Mouse (Mus musculus): ENCODE measurements around the gene Erbin. TPM values are rescaled to one million over a fixed set of nuclear protein-coding genes. Genes with fewer than 3 reads are reported as not detected.

Erbin gene
- polyA plus RNA-seq, 1 experiment from 2014 or later: 11.7 TPM

DNA sequence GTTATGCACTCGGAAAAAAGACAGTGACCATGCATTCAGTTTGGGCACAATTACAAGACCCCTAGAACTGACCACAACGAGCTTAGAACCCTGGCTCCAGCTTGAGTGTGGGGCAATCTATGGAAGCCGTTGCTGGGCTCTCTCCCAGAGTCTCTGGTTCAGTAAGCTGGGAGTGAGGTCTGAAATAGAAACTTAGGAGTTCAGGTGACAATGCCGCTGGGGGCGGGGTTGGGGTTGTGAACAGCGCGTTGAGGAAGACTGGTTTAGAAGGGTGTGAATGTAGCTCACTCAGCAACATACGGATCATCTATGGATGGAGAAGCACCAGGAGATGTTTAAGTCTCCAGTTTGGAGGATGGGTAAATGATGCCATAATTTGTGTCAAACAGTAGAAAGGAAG, 143.2 kb downstream of the Erbin start:
- H3K27ac ChIP-seq (replicated peaks): no peak overlapping the region
- WGBS: 71% methylated on average over 8 of the region's 8 CpGs
- H3K4me1 ChIP-seq: peaks cover 20% of the 10 kb centered on the region
- DNase-seq (ENCODE audit: low spot score): no peak
- no peak overlapping the region for H3K4me3 ChIP-seq
- no peaks in the 10 kb centered on the region for H3K27me3 ChIP-seq (ENCODE audit: low read depth, poor library complexity, severe bottlenecking)
- no peaks in the 10 kb centered on the region for H3K9me3 ChIP-seq (replicated peaks)
- no peaks in the 10 kb centered on the region for H3K36me3 ChIP-seq

DNA sequence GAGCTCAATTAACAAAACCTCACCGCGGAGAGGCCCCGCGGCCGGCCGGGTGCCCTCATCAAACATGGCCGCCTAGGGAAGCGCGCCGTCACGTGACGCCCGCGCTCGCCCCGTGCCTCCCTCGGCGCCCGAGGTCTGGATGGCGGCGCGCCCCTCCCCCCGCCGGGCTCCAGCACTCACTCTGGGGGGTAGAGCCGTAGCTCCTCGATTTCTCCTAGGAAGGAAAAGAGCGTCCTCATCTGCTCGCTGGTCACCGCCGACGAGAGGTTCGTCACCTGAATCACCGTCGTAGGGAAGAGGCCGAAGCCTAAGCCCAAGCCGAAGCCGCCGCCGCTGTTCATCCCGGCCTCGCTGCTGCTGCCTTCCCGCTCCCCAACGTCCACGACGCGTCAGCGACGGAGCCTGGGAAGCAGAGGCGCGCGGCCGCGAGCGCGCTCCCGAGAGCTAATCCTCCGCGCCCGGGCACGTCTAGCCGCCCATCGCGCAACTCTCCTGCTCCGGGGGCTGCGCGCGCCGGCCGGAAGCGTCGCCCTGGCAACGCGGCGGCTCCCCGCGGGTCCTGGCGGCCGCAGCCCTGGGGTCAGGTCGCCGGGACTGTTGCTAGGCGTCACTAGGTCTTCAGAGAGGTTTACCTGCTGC, 146.1 kb downstream of the Erbin start, which contains the start of gene Srek1:
Gene Srek1, minus strand, starts transcription at position 490 of the 639 bp plus-strand sequence.
- Histone ChIP-seq H3K36me3 (peaks cover 18% of the 10 kb centered on the region), H3K4me1 (peaks cover 31% of the 10 kb centered on the region), H3K27me3 (ENCODE audit: low read depth, poor library complexity, severe bottlenecking) (no peaks in the 10 kb centered on the region), H3K9me3 (replicated peaks) (no peaks in the 10 kb centered on the region), H3K4me3 (peak within 1 kb of the TSS; percentile 77), H3K27ac (replicated peaks) (peak within 1 kb of the TSS; percentile 99)
- WGBS: under 1% methylated on average over 81 of the region's 81 CpGs
- DNase-seq (ENCODE audit: low spot score): peak; percentile 97

GRCm38 (mm10) chr13:103773407-103774118, 146.8 kb downstream of the Erbin start:
- no peaks in the 10 kb centered on the region for H3K27me3 ChIP-seq (ENCODE audit: low read depth, poor library complexity, severe bottlenecking)
- DNase-seq (ENCODE audit: low spot score): no peak

DNA sequence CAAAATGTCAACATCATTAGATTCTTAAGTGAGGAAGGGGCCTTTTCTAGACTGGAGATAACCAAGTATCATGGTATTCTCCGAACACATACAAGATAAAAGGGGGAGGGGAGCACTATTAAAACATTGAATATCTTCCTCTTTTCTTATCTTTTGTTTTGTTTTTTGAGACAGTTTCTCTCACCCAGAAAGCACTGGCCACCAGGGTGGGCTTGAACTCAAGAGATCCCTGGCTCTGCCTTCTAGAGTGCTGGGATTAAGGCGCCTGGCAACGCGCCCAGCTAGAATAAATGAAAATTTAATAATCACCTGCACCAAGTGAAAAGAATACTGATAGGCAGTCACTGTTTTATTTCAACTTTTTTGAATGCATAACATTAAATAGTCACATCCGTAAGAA, 147.4 kb downstream of the Erbin start:
- Histone ChIP-seq H3K27ac (replicated peaks) (peak overlapping the region; percentile 99), H3K4me1 (peaks cover 31% of the 10 kb centered on the region), H3K4me3 (peak overlapping the region; percentile 77), H3K9me3 (replicated peaks) (no peaks in the 10 kb centered on the region), H3K27me3 (ENCODE audit: low read depth, poor library complexity, severe bottlenecking) (no peaks in the 10 kb centered on the region), H3K36me3 (peaks cover 27% of the 10 kb centered on the region)
- WGBS: 51% methylated on average over 5 of the region's 5 CpGs
- DNase-seq (ENCODE audit: low spot score): no peak

More at GRCm38 (mm10) chr13:103773407-103774118, 146.8 kb downstream of the Erbin start:
- Histone ChIP-seq H3K27ac (replicated peaks) (peak overlapping the region; percentile 99), H3K4me1 (peaks cover 31% of the 10 kb centered on the region), H3K4me3 (peak overlapping the region; percentile 77), H3K9me3 (replicated peaks) (no peaks in the 10 kb centered on the region), H3K36me3 (peaks cover 23% of the 10 kb centered on the region)
- WGBS: 2% methylated on average over 36 of the region's 36 CpGs

- no peaks in the 10 kb centered on the region for H3K27me3 ChIP-seq (ENCODE audit: low read depth, poor library complexity, severe bottlenecking)
- H3K27ac ChIP-seq (replicated peaks): no peak overlapping the region
- H3K4me1 ChIP-seq: peaks cover 31% of the 10 kb centered on the region
- H3K36me3 ChIP-seq: peaks cover 48% of the 10 kb centered on the region
- DNase-seq (ENCODE audit: low spot score): no peak
- no peak overlapping the region for H3K4me3 ChIP-seq
- H3K9me3 ChIP-seq (replicated peaks): no peaks in the 10 kb centered on the region
These were observed 149.5 kb downstream of the Erbin start for GRCm38 (mm10) chr13:103770821-103771220.

Other genes starting within 250 kb of the Erbin start
- gene Srek1, start 145.9 kb downstream of the Erbin start, polyA plus RNA-seq (2016; fragmentation: Nextera tagmentation; extraction: Ambion mirVana): 89.4 and 92.1 TPM in 2 replicates
- gene Nln, start 189.1 kb upstream of the Erbin start, polyA plus RNA-seq (2016; fragmentation: Nextera tagmentation; extraction: Ambion mirVana): 15.9 and 20.1 TPM in 2 replicates
- 11.7 and 15.2 TPM in 2 replicates for gene Sgtb, start 189.2 kb upstream of the Erbin start, polyA plus RNA-seq (2016; fragmentation: Nextera tagmentation; extraction: Ambion mirVana)